Comparison of ENCODE assay signal across 9 mouse cellular contexts in the genomic region with DNA sequence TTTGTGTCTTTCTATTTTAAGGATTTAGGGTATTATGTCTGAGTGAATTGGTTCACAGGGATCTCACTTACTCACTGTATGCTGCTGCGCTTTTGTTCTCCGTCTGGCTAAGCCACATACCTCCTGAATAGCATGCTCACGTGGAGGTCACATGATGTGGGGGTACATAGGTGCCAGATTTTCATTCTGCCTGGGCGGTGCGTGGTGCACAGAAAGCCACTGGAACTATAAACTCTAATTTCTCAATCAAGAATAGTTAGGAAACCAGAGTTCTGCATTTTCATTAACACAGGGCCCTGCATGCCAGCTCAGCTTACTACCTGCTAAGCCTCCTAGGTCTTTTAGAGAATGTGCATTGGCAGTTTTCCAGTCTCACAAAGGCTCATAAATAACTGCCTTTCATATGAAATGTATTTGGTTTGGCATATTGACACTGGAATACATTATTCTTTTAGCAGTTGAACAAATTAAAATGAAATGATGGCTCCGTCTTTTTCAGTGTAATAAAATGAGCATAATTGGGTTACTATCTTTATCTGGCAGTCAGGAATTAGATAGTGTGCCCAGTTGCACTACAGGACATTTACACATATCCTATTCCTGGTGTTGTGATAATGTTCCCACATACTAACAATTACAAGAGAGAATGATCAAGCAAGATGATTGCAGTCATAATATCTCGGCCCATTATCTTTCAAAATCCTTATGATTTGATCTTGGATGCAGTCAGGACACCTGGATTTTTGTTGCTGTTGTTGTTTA.
DNase-seq lines count a peak whose midpoint lies in the region; ATAC-seq and TF ChIP-seq lines count a peak whose summit lies in the region.
"Had no signal": no experiment of that assay in that cellular context is flagged by ENCODE, and none has a peak within 500 bp of the region (broad histone marks: within the 10 kb centered on the region; RNA-seq: fewer than 3 reads in every experiment).

No protein-coding gene starts in this region.

- POLR2A ChIA-PET in Patski (lab: Charles Lee), result no interaction called here

- H3K27me3 ChIP-seq in hindbrain, embryonic 14.5 days (ENCODE audit: control insufficient read depth, insufficient read depth, low read length), result no peaks in the 10 kb centered on the region
- H3K27me3 ChIP-seq in hindbrain, embryonic 10.5 days (ENCODE audit: insufficient read depth, poor library complexity, severe bottlenecking), result no peaks in the 10 kb centered on the region
- H3K27me3 ChIP-seq in Patski, result no peaks in the 10 kb centered on the region
- H3K27me3 ChIP-seq in embryonic facial prominence, embryonic 12.5 days, result no peaks in the 10 kb centered on the region
- no peaks in the 10 kb centered on the region for H3K27me3 ChIP-seq in limb, embryonic 14.5 days (ENCODE audit: control insufficient read depth, insufficient read depth, low read length)
- H3K27me3 ChIP-seq: lung, embryonic 15.5 days had no signal

- no peak for TF ChIP-seq POLR2A in limb, embryonic 14.5 days (IDR thresholded peaks at IDR 0.05; ENCODE audit: borderline replicate concordance, extremely low read depth, insufficient read depth, insufficient read length)

- H3K4me3 ChIP-seq in hindbrain, embryonic 14.5 days (replicated peaks; ENCODE audit: low read length), result no peak overlapping the region
- no peak overlapping the region for H3K4me3 ChIP-seq in hindbrain, embryonic 10.5 days
- H3K4me3 ChIP-seq in embryonic facial prominence, embryonic 12.5 days, result no peak overlapping the region
- H3K4me3 ChIP-seq in limb, embryonic 14.5 days (replicated peaks; ENCODE audit: low read length), result no peak overlapping the region
- H3K4me3 ChIP-seq: lung, embryonic 15.5 days had no signal

- H3K9ac ChIP-seq in hindbrain, embryonic 14.5 days, result no peak overlapping the region
- H3K9ac ChIP-seq in embryonic facial prominence, embryonic 12.5 days, result no peak overlapping the region
- no peak overlapping the region for H3K9ac ChIP-seq in limb, embryonic 14.5 days (ENCODE audit: low read depth, low read length, severe bottlenecking)
- H3K9ac ChIP-seq: lung, embryonic 15.5 days had no signal

- H3K4me1 ChIP-seq in hindbrain, embryonic 14.5 days (replicated peaks; ENCODE audit: control insufficient read depth, insufficient read depth, low read length), result peaks cover 11% of the 10 kb centered on the region
- no peaks in the 10 kb centered on the region for H3K4me1 ChIP-seq in hindbrain, embryonic 10.5 days (replicated peaks)
- peaks cover 12% of the 10 kb centered on the region; the same call in 1 of the 2 replicates for H3K4me1 ChIP-seq in embryonic facial prominence, embryonic 12.5 days
- H3K4me1 ChIP-seq in limb, embryonic 14.5 days (ENCODE audit: control insufficient read depth, insufficient read depth, low read length), result peaks cover 12% of the 10 kb centered on the region
- H3K4me1 ChIP-seq: lung, embryonic 15.5 days had no signal

- H3K4me2 ChIP-seq in hindbrain, embryonic 14.5 days (replicated peaks), result no peak overlapping the region
- no peak overlapping the region for H3K4me2 ChIP-seq in embryonic facial prominence, embryonic 12.5 days (replicated peaks)
- H3K4me2 ChIP-seq in limb, embryonic 14.5 days (replicated peaks; ENCODE audit: low read depth, low read length, severe bottlenecking), result no peak overlapping the region
- H3K4me2 ChIP-seq: lung, embryonic 15.5 days had no signal

- peak; percentile 39 for DNase-seq in hindbrain, embryonic 14.5 days (ENCODE audit: low spot score)
- no peak for DNase-seq in hindbrain, embryonic 10.5 days (ENCODE audit: low spot score)
- peak; percentile 51 for DNase-seq in Patski (ENCODE audit: low read depth, low spot score)
- peak; percentile 80 for DNase-seq in limb, embryonic 14.5 days (ENCODE audit: low spot score)
- DNase-seq in kidney, postnatal 25 days, result no peak
- no peak for DNase-seq in layer of hippocampus, postnatal 36 days
- DNase-seq: thymus, adult 18-20 months had no signal

- no peaks in the 10 kb centered on the region for H3K9me3 ChIP-seq in hindbrain, embryonic 14.5 days (ENCODE audit: control insufficient read depth, low read length)
- no peaks in the 10 kb centered on the region for H3K9me3 ChIP-seq in hindbrain, embryonic 10.5 days
- H3K9me3 ChIP-seq in embryonic facial prominence, embryonic 12.5 days, result no peaks in the 10 kb centered on the region
- no peaks in the 10 kb centered on the region for H3K9me3 ChIP-seq in limb, embryonic 14.5 days (ENCODE audit: control insufficient read depth, low read length)
- H3K9me3 ChIP-seq: lung, embryonic 15.5 days had no signal

- H3K27ac ChIP-seq in hindbrain, embryonic 14.5 days, result peak overlapping the region; percentile 33; the same call in 1 of the 2 replicates
- H3K27ac ChIP-seq in hindbrain, embryonic 10.5 days, result no peak overlapping the region
- no peak overlapping the region for H3K27ac ChIP-seq in embryonic facial prominence, embryonic 12.5 days
- no peak overlapping the region for H3K27ac ChIP-seq in limb, embryonic 14.5 days (replicated peaks; ENCODE audit: low read depth, low read length)
- H3K27ac ChIP-seq: lung, embryonic 15.5 days had no signal

- no peaks in the 10 kb centered on the region for H3K36me3 ChIP-seq in hindbrain, embryonic 14.5 days (replicated peaks; ENCODE audit: control insufficient read depth, insufficient read depth)
- H3K36me3 ChIP-seq in hindbrain, embryonic 10.5 days, result no peaks in the 10 kb centered on the region
- H3K36me3 ChIP-seq in embryonic facial prominence, embryonic 12.5 days, result no peaks in the 10 kb centered on the region
- no peaks in the 10 kb centered on the region for H3K36me3 ChIP-seq in limb, embryonic 14.5 days (ENCODE audit: control insufficient read depth, insufficient read depth, low read length)
- H3K36me3 ChIP-seq: lung, embryonic 15.5 days had no signal

- CTCF ChIA-PET in Patski (lab: Charles Lee), result no interaction called here

- 51% methylated on average over 7 of the region's 7 CpGs for WGBS in hindbrain, embryonic 14.5 days
- WGBS in hindbrain, embryonic 10.5 days, result 86% methylated on average over 7 of the region's 7 CpGs
- WGBS in embryonic facial prominence, embryonic 12.5 days, result 54% methylated on average over 7 of the region's 7 CpGs
- 29% methylated on average over 7 of the region's 7 CpGs for WGBS in limb, embryonic 14.5 days

- in situ Hi-C loops in Patski (cut with MboI; ENCODE audit: low pct_unique_long_range_greater_than_20kb), result no loop called here

- ATAC-seq in hindbrain, embryonic 14.5 days (ENCODE audit: low FRiP score), result peak; percentile 64; the same call in 1 of the 2 replicates
- ATAC-seq in Patski, result peak; percentile 67
- ATAC-seq in embryonic facial prominence, embryonic 12.5 days (ENCODE audit: insufficient number of reproducible peaks, insufficient read depth, low FRiP score, low TSS enrichment), result peak; percentile 87; the same call in 1 of the 2 replicates
- peak; percentile 88 for ATAC-seq in limb, embryonic 14.5 days (ENCODE audit: low FRiP score, low read depth)

- no peak for TF ChIP-seq CTCF in Patski (IDR thresholded peaks at IDR 0.05)

Comparison
In these comparisons a context has a peak if more than half of its experiments do, and no peak if none do; other contexts are left out.
1. DNase-seq: peak in hindbrain, embryonic 14.5 days (single experiment), Patski (single experiment) and limb, embryonic 14.5 days (single experiment); none in hindbrain, embryonic 10.5 days (single experiment), kidney, postnatal 25 days (0 of 2) and layer of hippocampus, postnatal 36 days (0 of 2).
2. Peak in every context shown above with its lines, with median percentiles within 50 percentile points of each other: ATAC-seq.